Mouse (Mus musculus): ENCODE measurements around the gene Slc35e3. TPM values are rescaled to one million over a fixed set of nuclear protein-coding genes. Genes with fewer than 3 reads are reported as not detected.

Slc35e3 gene
- total and polyA plus RNA-seq, 3 experiments, result 2.2 to 9.7 (median 5.0) TPM

GRCm38 (mm10) chr10:117689297-117690100 lies 56.7 kb downstream of the Slc35e3 start:
- Histone ChIP-seq H3K4me2 (ENCODE audit: insufficient read depth, low read depth, poor library complexity, severe bottlenecking) (no peak overlapping the region), H3K4me3 (replicated peaks in 1 of 3; ENCODE audit: low read depth in 2 of 3, low read length in 2 of 3, poor library complexity in 1 of 3) (no peak overlapping the region), H3K27me3 (replicated peaks) (no peaks in the 10 kb centered on the region), H3K27ac (ENCODE audit: insufficient read depth, low read depth) (no peak overlapping the region), H3K9ac (ENCODE audit: insufficient read depth, low read depth) (no peak overlapping the region), H3K4me1 (ENCODE audit: control insufficient read depth in 1 of 2, insufficient read depth in 2 of 2) (no peaks in the 10 kb centered on the region), H3K9me3 (replicated peaks; ENCODE audit: low read length) (no peaks in the 10 kb centered on the region), H3K79me2 (replicated peaks; ENCODE audit: control insufficient read depth, extremely low read depth, insufficient read depth, poor library complexity, severe bottlenecking) (peaks cover 5% of the 10 kb centered on the region), H3K36me3 (replicated peaks in 1 of 2; ENCODE audit: control insufficient read depth in 1 of 2, insufficient read depth in 1 of 2, low read length in 1 of 2) (peaks cover 40 to 55% of the 10 kb centered on the region in 2 experiments)
- no peak for DNase-seq (ENCODE audit: extremely low read depth)
- in situ Hi-C loops (cut with MboI; ENCODE audit: low pct_ligation_motif_present, low pct_unique_long_range_greater_than_20kb, low sequenced_read_pairs) (no loop called here), dilution Hi-C loops (cut with MboI; ENCODE audit: extremely low pct_ligation_motif_present, extremely low pct_unique_long_range_greater_than_20kb, low sequenced_read_pairs) (no loop called here)
- TF ChIP-seq NELFE (IDR thresholded peaks at IDR 0.05; ENCODE audit: low read depth, low read length) (no peak), E2F4 (IDR thresholded peaks at IDR 0.05; ENCODE audit: insufficient replicate concordance, low read depth, low read length) (no peak), ZNF384 (IDR thresholded peaks at IDR 0.05; ENCODE audit: low read depth, low read length) (no peak), MAZ (IDR thresholded peaks at IDR 0.05; ENCODE audit: low read depth, low read length) (no peak), IRF4 (IDR thresholded peaks at IDR 0.05; ENCODE audit: low read depth, low read length) (no peak), JUN (IDR thresholded peaks at IDR 0.05; ENCODE audit: insufficient read depth, low read depth, low read length) (no peak), CHD2 (IDR thresholded peaks at IDR 0.05; ENCODE audit: low read length) (no peak), POLR2A (IDR thresholded peaks at IDR 0.05; ENCODE audit: low read depth, low read length) (no peak), JUND (conservative IDR thresholded peaks at IDR 0.05; ENCODE audit: low read depth, low read length) (no peak), RAD21 (IDR thresholded peaks at IDR 0.05; ENCODE audit: low read depth, low read length) (no peak), MAFK (IDR thresholded peaks at IDR 0.05; ENCODE audit: insufficient replicate concordance, low read length) (no peak), KAT2A (IDR thresholded peaks at IDR 0.05; ENCODE audit: insufficient replicate concordance, low read length) (no peak), EP300 (IDR thresholded peaks at IDR 0.05; ENCODE audit: low read length) (no peak), POLR2AphosphoS2 (IDR thresholded peaks at IDR 0.05; ENCODE audit: low read depth, low read length) (no peak; the same call in 1 of the 2 replicates)

GRCm38 (mm10) chr10:117688204-117689151 lies 57.7 kb downstream of the Slc35e3 start:
- peak; percentile 60 for DNase-seq (ENCODE audit: extremely low read depth)
- in situ Hi-C loops (cut with MboI; ENCODE audit: low pct_ligation_motif_present, low pct_unique_long_range_greater_than_20kb, low sequenced_read_pairs) (no loop called here), dilution Hi-C loops (cut with MboI; ENCODE audit: extremely low pct_ligation_motif_present, extremely low pct_unique_long_range_greater_than_20kb, low sequenced_read_pairs) (no loop called here)
- Histone ChIP-seq H3K9ac (ENCODE audit: insufficient read depth, low read depth) (no peak overlapping the region), H3K4me1 (ENCODE audit: control insufficient read depth in 1 of 2, insufficient read depth in 2 of 2) (no peaks in the 10 kb centered on the region), H3K9me3 (replicated peaks; ENCODE audit: low read length) (no peaks in the 10 kb centered on the region), H3K27ac (ENCODE audit: insufficient read depth, low read depth) (no peak overlapping the region), H3K4me3 (replicated peaks in 1 of 3; ENCODE audit: low read depth in 2 of 3, low read length in 2 of 3, poor library complexity in 1 of 3) (no peak overlapping the region), H3K36me3 (replicated peaks in 1 of 2; ENCODE audit: control insufficient read depth in 1 of 2, insufficient read depth in 1 of 2, low read length in 1 of 2) (peaks cover 35 to 50% of the 10 kb centered on the region in 2 experiments), H3K27me3 (replicated peaks) (no peaks in the 10 kb centered on the region), H3K79me2 (replicated peaks; ENCODE audit: control insufficient read depth, extremely low read depth, insufficient read depth, poor library complexity, severe bottlenecking) (peaks cover 4% of the 10 kb centered on the region), H3K4me2 (ENCODE audit: insufficient read depth, low read depth, poor library complexity, severe bottlenecking) (no peak overlapping the region)
- no peak; the same call in 1 of the 2 replicates for TF ChIP-seq MXI1 (IDR thresholded peaks at IDR 0.05; ENCODE audit: low read depth, low read length)
- TF ChIP-seq POLR2AphosphoS2 (IDR thresholded peaks at IDR 0.05; ENCODE audit: low read depth, low read length), result 0 out of 2 replicates have a peak, but pooled peaks have one; percentile 43
- no peak for TF ChIP-seq USF2 (conservative IDR thresholded peaks at IDR 0.05; ENCODE audit: low read depth, low read length)
- TF ChIP-seq ZMIZ1 (IDR thresholded peaks at IDR 0.05; ENCODE audit: low read depth, low read length), result 0 out of 2 replicates have a peak, but pooled peaks have one; percentile 20
- no peak for TF ChIP-seq MEF2A (IDR thresholded peaks at IDR 0.05; ENCODE audit: borderline replicate concordance, low read depth, low read length)
- peak; percentile 24 to 48; a peak in 3 of 4 replicates for TF ChIP-seq CTCF (conservative IDR thresholded peaks at IDR 0.05 in 1 of 2, IDR thresholded peaks at IDR 0.05 in 1 of 2; ENCODE audit: low read depth in 2 of 2, low read length in 2 of 2)
- no peak for TF ChIP-seq JUN (IDR thresholded peaks at IDR 0.05; ENCODE audit: insufficient read depth, low read depth, low read length)
- TF ChIP-seq CHD1 (IDR thresholded peaks at IDR 0.05; ENCODE audit: low read depth, low read length), result no peak
- TF ChIP-seq ZC3H11A (IDR thresholded peaks at IDR 0.05; ENCODE audit: low read depth, low read length), result no peak

All from CH12.LX (cell line).